Mouse (Mus musculus) adrenal gland, postnatal 36 days (tissue): ENCODE results near the gene Rtl9. TPM values are rescaled to one million over a fixed set of nuclear protein-coding genes. Genes with fewer than 3 reads are reported as not detected.

Experiments used
- total RNA-seq, 2 experiments: library from RNA; stranded (reverse); gene quantifications; 2 replicates each; pipeline ENCODE4 v1.2.3; 2021

Gene Rtl9
- total RNA-seq, 2 experiments from 2014 or later: 0.07 to 0.13 TPM

Other genes starting within 250 kb of the Rtl9 start
- 10 to 100 TPM; 10.1 to 11.6 TPM for gene Ammecr1, start 132.9 kb upstream of the Rtl9 start, total RNA-seq